Mouse (Mus musculus): ENCODE results near the gene Ankrd27. TPM values are rescaled to one million over a fixed set of nuclear protein-coding genes. Genes with fewer than 3 reads are reported as not detected.
A peak's percentile ranks its signal among the peaks of the same experiment; 100 is the strongest.

Gene Ankrd27
- polyA plus RNA-seq, 1 experiment from 2014 or later, result 37.4 TPM

- Histone ChIP-seq H3K27me3 (ENCODE audit: control insufficient read depth, insufficient read depth, low read length) (no peaks in the 10 kb centered on the region), H3K27ac (ENCODE audit: low read depth, low read length) (no peak overlapping the region), H3K4me2 (replicated peaks; ENCODE audit: low read depth, low read length) (no peak overlapping the region), H3K4me1 (ENCODE audit: control insufficient read depth, insufficient read depth, low read length) (0 out of 2 replicates have a peak, but pooled peaks cover 10% of the 10 kb centered on the region), H3K4me3 (ENCODE audit: low read length) (no peak overlapping the region), H3K9me3 (ENCODE audit: control insufficient read depth, low read length) (peaks cover 7% of the 10 kb centered on the region; the same call in 1 of the 2 replicates), H3K36me3 (ENCODE audit: control insufficient read depth, insufficient read depth, low read length) (no peaks in the 10 kb centered on the region), H3K9ac (ENCODE audit: low read depth, low read length) (no peak overlapping the region)
- peak; percentile 90 for ATAC-seq (ENCODE audit: low FRiP score, low TSS enrichment)
- WGBS, result 35% methylated on average over 16 of the region's 16 CpGs
Measured at GRCm38 (mm10) chr7:35663790-35664376, 77.8 kb downstream of the Ankrd27 start.

- no peak overlapping the region for H3K4me2 ChIP-seq (replicated peaks; ENCODE audit: low read depth, low read length)
- no peaks in the 10 kb centered on the region for H3K9me3 ChIP-seq (ENCODE audit: control insufficient read depth, low read length)
- no peak overlapping the region for H3K4me3 ChIP-seq (ENCODE audit: low read length)
- WGBS, result 62% methylated on average over 18 of the region's 18 CpGs
- no peak for ATAC-seq (ENCODE audit: low FRiP score, low TSS enrichment)
- 0 out of 2 replicates have a peak, but pooled peaks cover 8% of the 10 kb centered on the region for H3K4me1 ChIP-seq (ENCODE audit: control insufficient read depth, insufficient read depth, low read length)
- H3K27ac ChIP-seq (ENCODE audit: low read depth, low read length), result no peak overlapping the region
- H3K36me3 ChIP-seq (ENCODE audit: control insufficient read depth, insufficient read depth, low read length), result no peaks in the 10 kb centered on the region
- no peaks in the 10 kb centered on the region for H3K27me3 ChIP-seq (ENCODE audit: control insufficient read depth, insufficient read depth, low read length)
- no peak overlapping the region for H3K9ac ChIP-seq (ENCODE audit: low read depth, low read length)
Measured at GRCm38 (mm10) chr7:35668066-35669041, 82.3 kb downstream of the Ankrd27 start.

GRCm38 (mm10) chr7:35678976-35679375 is 92.9 kb downstream of the Ankrd27 start:
- Histone ChIP-seq H3K36me3 (ENCODE audit: control insufficient read depth, insufficient read depth, low read length) (no peaks in the 10 kb centered on the region), H3K4me3 (ENCODE audit: low read length) (no peak overlapping the region), H3K9ac (ENCODE audit: low read depth, low read length) (no peak overlapping the region), H3K9me3 (ENCODE audit: control insufficient read depth, low read length) (no peaks in the 10 kb centered on the region), H3K27ac (ENCODE audit: low read depth, low read length) (no peak overlapping the region), H3K4me2 (replicated peaks; ENCODE audit: low read depth, low read length) (no peak overlapping the region), H3K4me1 (ENCODE audit: control insufficient read depth, insufficient read depth, low read length) (no peaks in the 10 kb centered on the region), H3K27me3 (ENCODE audit: control insufficient read depth, insufficient read depth, low read length) (no peaks in the 10 kb centered on the region)
- no peak for ATAC-seq (ENCODE audit: low FRiP score, low TSS enrichment)
- WGBS, result 75% methylated on average over 4 of the region's 4 CpGs

- Histone ChIP-seq H3K36me3 (ENCODE audit: control insufficient read depth, insufficient read depth, low read length) (no peaks in the 10 kb centered on the region), H3K4me1 (ENCODE audit: control insufficient read depth, insufficient read depth, low read length) (0 out of 2 replicates have a peak, but pooled peaks cover 4% of the 10 kb centered on the region), H3K4me3 (ENCODE audit: low read length) (no peak overlapping the region), H3K9me3 (ENCODE audit: control insufficient read depth, low read length) (no peaks in the 10 kb centered on the region), H3K9ac (ENCODE audit: low read depth, low read length) (no peak overlapping the region), H3K4me2 (replicated peaks; ENCODE audit: low read depth, low read length) (no peak overlapping the region), H3K27me3 (ENCODE audit: control insufficient read depth, insufficient read depth, low read length) (no peaks in the 10 kb centered on the region), H3K27ac (ENCODE audit: low read depth, low read length) (no peak overlapping the region)
- ATAC-seq (ENCODE audit: low FRiP score, low TSS enrichment), result no peak
- 81% methylated on average over 3 of the region's 3 CpGs for WGBS
Measured at GRCm38 (mm10) chr7:35681559-35681958, 95.5 kb downstream of the Ankrd27 start.

- Histone ChIP-seq H3K4me3 (ENCODE audit: low read length) (no peak overlapping the region), H3K27me3 (ENCODE audit: control insufficient read depth, insufficient read depth, low read length) (no peaks in the 10 kb centered on the region), H3K9ac (ENCODE audit: low read depth, low read length) (no peak overlapping the region), H3K4me1 (ENCODE audit: control insufficient read depth, insufficient read depth, low read length) (peaks cover 11% of the 10 kb centered on the region), H3K4me2 (replicated peaks; ENCODE audit: low read depth, low read length) (no peak overlapping the region), H3K9me3 (ENCODE audit: control insufficient read depth, low read length) (no peaks in the 10 kb centered on the region), H3K36me3 (ENCODE audit: control insufficient read depth, insufficient read depth, low read length) (no peaks in the 10 kb centered on the region), H3K27ac (ENCODE audit: low read depth, low read length) (no peak overlapping the region)
- no peak for ATAC-seq (ENCODE audit: low FRiP score, low TSS enrichment)
- 84% methylated on average over 6 of the region's 6 CpGs for WGBS
Measured at GRCm38 (mm10) chr7:35683409-35684122, 97.5 kb downstream of the Ankrd27 start.

GRCm38 (mm10) chr7:35686216-35686615 is 100.2 kb downstream of the Ankrd27 start:
- ATAC-seq (ENCODE audit: low FRiP score, low TSS enrichment), result peak; percentile 74; the same call in 1 of the 2 replicates
- Histone ChIP-seq H3K4me2 (replicated peaks; ENCODE audit: low read depth, low read length) (peak overlapping the region; percentile 31; the same call in 1 of the 2 replicates), H3K36me3 (ENCODE audit: control insufficient read depth, insufficient read depth, low read length) (0 out of 2 replicates have a peak, but pooled peaks cover 2% of the 10 kb centered on the region), H3K27ac (ENCODE audit: low read depth, low read length) (0 out of 2 replicates have a peak overlapping the region, but pooled peaks have one; percentile 24), H3K27me3 (ENCODE audit: control insufficient read depth, insufficient read depth, low read length) (no peaks in the 10 kb centered on the region), H3K4me1 (ENCODE audit: control insufficient read depth, insufficient read depth, low read length) (peaks cover 14% of the 10 kb centered on the region), H3K4me3 (ENCODE audit: low read length) (no peak overlapping the region), H3K9me3 (ENCODE audit: control insufficient read depth, low read length) (no peaks in the 10 kb centered on the region), H3K9ac (ENCODE audit: low read depth, low read length) (no peak overlapping the region)
- 42% methylated on average over 11 of the region's 11 CpGs for WGBS

- H3K9me3 ChIP-seq (ENCODE audit: control insufficient read depth, low read length), result no peaks in the 10 kb centered on the region
- no peak overlapping the region for H3K9ac ChIP-seq (ENCODE audit: low read depth, low read length)
- 0 out of 2 replicates have a peak overlapping the region, but pooled peaks have one; percentile 1 for H3K4me3 ChIP-seq (ENCODE audit: low read length)
- H3K36me3 ChIP-seq (ENCODE audit: control insufficient read depth, insufficient read depth, low read length), result peaks cover 2% of the 10 kb centered on the region; the same call in 1 of the 2 replicates
- peaks cover 14% of the 10 kb centered on the region for H3K4me1 ChIP-seq (ENCODE audit: control insufficient read depth, insufficient read depth, low read length)
- peak overlapping the region; percentile 31 for H3K4me2 ChIP-seq (replicated peaks; ENCODE audit: low read depth, low read length)
- peak; percentile 50; the same call in 1 of the 2 replicates for ATAC-seq (ENCODE audit: low FRiP score, low TSS enrichment)
- peak overlapping the region; percentile 17; the same call in 1 of the 2 replicates for H3K27ac ChIP-seq (ENCODE audit: low read depth, low read length)
- no peaks in the 10 kb centered on the region for H3K27me3 ChIP-seq (ENCODE audit: control insufficient read depth, insufficient read depth, low read length)
- 21% methylated on average over 13 of the region's 13 CpGs for WGBS
Measured at GRCm38 (mm10) chr7:35686756-35687155, 100.7 kb downstream of the Ankrd27 start.

- Histone ChIP-seq H3K27ac (ENCODE audit: low read depth, low read length) (no peak overlapping the region), H3K4me3 (ENCODE audit: low read length) (0 out of 2 replicates have a peak overlapping the region, but pooled peaks have one; percentile 1), H3K9me3 (ENCODE audit: control insufficient read depth, low read length) (no peaks in the 10 kb centered on the region), H3K36me3 (ENCODE audit: control insufficient read depth, insufficient read depth, low read length) (peaks cover 4% of the 10 kb centered on the region; the same call in 1 of the 2 replicates), H3K9ac (ENCODE audit: low read depth, low read length) (no peak overlapping the region), H3K27me3 (ENCODE audit: control insufficient read depth, insufficient read depth, low read length) (no peaks in the 10 kb centered on the region), H3K4me2 (replicated peaks; ENCODE audit: low read depth, low read length) (peak overlapping the region; percentile 31), H3K4me1 (ENCODE audit: control insufficient read depth, insufficient read depth, low read length) (peaks cover 14% of the 10 kb centered on the region)
- ATAC-seq (ENCODE audit: low FRiP score, low TSS enrichment), result peak; percentile 63; the same call in 1 of the 2 replicates
- WGBS, result 16% methylated on average over 10 of the region's 10 CpGs
Measured at GRCm38 (mm10) chr7:35687229-35687628, 101.2 kb downstream of the Ankrd27 start.
